Mouse (Mus musculus) effector memory CD4-positive, alpha-beta T cell, adult 7 months (primary cell): ENCODE data around the gene Sardh. TPM values are rescaled to one million over a fixed set of nuclear protein-coding genes. Genes with fewer than 3 reads are reported as not detected.

Experiments
- polyA plus RNA-seq: library from polyadenylated mRNA; unstranded; fragments of 100-300 nt; shearing (Covaris generic); gene quantifications from one replicate; pipeline ENCODE4 v1.2.1, GENCODE M21; 2017

Gene Sardh
- 1.00 TPM for polyA plus RNA-seq

DNA sequence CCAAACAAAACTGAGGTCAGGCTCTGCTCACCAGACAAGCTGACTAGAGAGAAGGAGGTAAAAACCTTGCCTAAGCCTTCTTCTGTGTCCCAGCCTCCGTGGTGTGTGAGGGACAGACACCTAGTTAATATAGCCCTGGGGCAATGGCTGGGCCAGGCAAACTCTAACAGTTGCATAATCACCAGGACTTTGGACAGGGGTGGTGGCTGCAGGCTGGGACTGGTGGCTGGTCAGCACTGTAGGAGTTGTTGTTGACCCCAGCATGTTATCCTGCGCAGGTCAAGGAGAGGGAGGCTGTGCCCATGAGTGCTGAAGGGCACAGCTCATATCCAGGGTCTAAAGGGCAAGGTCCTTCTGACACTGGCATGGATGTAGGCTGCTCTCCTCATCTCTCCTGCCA is at the start of gene Sardh:
Gene Sardh (minus strand): TSS at position 127 of the 400 bp plus-strand sequence.

DNA sequence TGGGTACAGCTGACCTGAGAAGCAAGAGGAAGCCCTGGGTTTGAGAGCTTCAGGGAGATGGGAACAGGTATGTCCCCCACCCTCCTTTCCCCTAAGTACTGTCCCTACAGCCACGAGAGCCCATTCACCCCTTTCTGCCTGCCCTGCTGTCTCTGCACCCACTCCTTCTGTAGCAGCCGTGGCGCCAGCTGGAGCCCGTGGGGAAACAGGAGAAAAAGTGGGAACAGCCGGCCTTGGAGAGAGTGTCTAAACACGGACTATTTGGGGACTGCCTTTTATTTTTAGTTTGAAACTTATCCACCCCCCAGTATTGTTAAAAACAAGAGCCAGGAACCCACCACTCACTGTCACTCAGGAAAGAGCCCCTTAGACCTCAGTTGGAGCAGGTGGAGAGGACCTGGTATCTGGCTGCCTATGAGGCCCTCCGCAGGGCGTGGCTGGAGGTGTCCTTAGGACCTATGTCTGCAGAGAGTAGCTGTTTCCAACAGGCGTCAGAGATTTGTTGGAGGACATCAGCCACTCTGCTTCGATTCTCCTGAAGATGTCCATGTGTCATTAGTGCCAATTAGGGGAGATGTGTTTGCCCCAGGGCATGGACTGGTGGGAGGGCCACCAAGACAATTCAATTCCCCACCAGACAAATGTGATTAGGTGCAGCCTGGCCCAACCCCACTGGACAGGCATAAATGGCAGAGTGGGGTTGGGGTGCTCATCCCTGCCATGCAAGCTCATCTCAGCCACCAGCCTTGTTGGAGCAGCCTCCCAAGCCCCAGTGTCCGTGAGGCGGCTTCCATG is 83.1 kb downstream of the Sardh start, which contains the start of gene Dbh:
Gene Dbh (plus strand): TSS at position 438 of the 795 bp plus-strand sequence.

DNA sequence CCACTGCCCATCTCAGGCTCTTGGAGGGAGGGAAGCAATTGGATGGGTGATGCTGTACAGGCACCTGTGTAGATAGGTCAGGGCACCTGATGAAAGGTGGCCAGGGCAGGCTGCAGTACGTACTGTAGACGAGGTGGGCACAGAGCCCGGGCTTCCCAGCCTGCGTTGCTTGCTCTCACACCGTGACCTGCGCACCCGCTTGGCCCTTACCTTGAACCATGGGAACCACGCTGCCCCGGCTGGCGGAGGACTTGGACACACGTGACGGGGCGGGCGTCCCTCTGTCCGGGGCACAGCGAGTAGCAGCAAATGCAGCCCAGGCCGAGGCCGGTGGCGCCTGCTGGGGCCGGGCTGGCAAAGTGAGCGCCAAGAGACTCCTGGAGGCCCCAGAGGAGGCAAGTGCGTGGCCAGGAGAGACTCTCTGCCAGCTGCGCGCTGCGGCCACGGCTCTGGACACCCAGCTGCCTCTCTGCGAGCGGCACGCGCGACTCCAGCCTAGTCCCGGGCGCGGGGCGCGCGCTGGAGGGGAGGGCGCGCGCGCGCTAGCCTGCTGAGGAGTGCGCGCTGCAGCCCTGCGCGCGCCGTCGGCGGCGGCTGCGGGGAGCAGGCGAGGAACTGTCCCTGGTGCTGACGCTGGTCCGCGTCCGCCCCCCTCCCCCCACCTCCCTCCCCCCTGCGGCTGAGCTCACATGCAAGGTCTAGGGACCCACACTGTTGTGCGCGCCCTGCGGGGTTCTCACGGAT is 106.0 kb downstream of the Sardh start, which contains the start of gene Fam163b:
Gene Fam163b (minus strand): TSS at position 542 of the 744 bp plus-strand sequence.

Other genes starting within 250 kb of the Sardh start
- 22.3 TPM for gene Cacfd1, start 238.4 kb downstream of the Sardh start, polyA plus RNA-seq
- 1.2 TPM for gene Slc2a6, start 220.3 kb downstream of the Sardh start, polyA plus RNA-seq
- not detected for gene Mymk, start 176.2 kb downstream of the Sardh start, polyA plus RNA-seq
- gene Adamtsl2, start 169.0 kb downstream of the Sardh start, polyA plus RNA-seq: not detected
- not detected for gene Fam163b, start 105.8 kb downstream of the Sardh start, polyA plus RNA-seq
- gene Dbh, start 83.1 kb downstream of the Sardh start, polyA plus RNA-seq: not detected
- 1.2 TPM for gene Vav2, start 178.7 kb upstream of the Sardh start, polyA plus RNA-seq
- 0.27 TPM for gene Brd3os, start 194.0 kb upstream of the Sardh start, polyA plus RNA-seq